Mouse (Mus musculus) urinary bladder, adult 18-20 months (tissue): ENCODE results near the gene Ccdc22.

Experiments
- DNase-seq, 2 experiments: peaks; one replicate each; pipeline ENCODE4 v3.0.0; 2022; ENCODE audit warnings: low spot score in 2 of 2, mixed read lengths in 2 of 2

Ccdc22 gene

DNA sequence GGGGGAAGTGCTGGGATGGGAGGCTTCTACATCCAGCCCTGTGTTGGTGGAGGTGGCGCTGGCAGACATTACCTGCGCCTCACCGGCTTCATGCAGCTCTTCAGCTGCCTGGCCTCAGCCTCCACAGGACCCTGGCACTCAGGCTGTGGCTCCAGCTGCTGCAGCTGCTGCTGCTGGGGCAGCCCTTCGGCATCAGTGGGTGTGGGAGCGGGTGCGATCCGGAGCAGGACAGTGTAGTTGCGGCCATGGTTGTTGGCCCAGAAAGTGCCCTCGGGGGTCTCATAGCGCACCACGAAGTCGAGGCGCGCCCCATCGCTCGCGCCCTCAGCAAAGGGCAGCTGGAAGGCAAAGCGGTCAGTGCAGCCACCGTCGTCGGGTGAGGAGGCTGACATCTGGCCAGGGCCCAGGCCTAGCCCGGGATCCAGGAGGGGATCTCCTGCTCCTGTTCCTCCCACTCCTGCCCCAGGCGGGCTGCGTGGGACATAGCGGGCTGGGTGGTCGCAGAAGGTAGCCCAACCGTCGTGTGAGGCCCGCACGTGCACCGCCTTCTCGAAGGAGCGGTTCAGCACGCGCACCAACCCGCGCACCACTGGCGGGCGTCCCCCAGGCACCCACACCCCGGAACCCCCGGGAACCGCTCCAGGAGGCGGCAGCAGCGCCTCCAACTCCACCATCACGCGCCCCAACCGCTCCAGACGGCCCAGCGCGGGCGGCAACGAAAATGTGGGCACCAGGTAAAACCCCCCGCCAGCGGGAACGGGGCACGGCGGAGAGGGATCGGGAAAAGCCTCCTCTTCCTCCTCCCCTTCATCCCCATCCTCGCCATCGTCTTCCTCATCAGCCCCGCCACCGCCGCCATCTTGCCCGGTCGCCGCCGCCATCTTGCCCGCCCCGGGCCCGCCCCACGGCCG lies 31.9 kb downstream of the Ccdc22 start, which contains the start of gene Foxp3:
Gene Foxp3 (plus strand): TSS at position 469 of the 911 bp plus-strand sequence.
- peak in 1 of 2 experiments; percentile 44 for DNase-seq

DNA sequence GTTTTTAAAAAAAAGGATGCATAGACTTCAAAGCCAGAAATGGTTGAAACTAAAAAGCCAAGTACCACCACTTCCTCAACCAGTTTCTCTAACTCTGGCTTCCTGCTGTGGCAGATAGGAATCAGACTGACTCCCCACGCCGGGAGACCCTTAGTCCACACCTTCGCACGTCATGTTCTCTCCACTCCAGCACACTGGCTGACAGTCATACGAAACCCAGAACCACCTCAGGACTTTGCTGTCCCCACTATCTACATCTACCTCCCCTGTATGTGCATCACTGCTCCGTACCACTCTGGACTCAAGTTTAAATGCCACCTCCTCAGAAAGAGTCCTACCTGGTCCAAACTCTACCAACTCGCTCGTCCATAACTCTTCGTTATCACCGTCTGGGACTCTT lies 32.9 kb downstream of the Ccdc22 start:
- no peak for DNase-seq

DNA sequence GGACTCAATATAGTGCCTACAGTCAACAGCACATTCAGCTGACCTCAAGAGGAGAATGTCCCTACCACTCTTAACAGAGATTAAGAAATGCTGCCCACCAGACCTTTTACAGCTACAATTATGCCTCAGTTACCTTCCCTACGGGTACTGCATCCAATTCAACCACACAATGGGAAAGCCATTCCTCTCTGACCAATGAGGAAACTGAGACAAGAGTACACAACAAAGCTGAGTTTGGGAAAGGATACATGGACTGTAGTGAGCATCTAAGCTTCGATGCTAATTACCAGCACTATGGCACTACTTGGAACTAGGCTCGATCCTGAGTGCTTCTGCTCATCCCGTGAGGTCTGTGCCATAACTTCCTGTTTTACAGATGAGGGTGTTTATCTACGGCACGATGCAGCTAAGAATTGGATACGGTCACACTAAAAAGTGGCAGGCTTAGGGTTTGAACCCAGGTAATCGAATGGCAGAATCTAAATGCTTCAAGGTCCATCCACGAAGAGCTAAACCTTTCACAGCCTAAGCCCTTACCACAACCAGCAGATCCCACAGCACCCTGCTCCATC lies 33.7 kb downstream of the Ccdc22 start:
- no peak for DNase-seq

DNA sequence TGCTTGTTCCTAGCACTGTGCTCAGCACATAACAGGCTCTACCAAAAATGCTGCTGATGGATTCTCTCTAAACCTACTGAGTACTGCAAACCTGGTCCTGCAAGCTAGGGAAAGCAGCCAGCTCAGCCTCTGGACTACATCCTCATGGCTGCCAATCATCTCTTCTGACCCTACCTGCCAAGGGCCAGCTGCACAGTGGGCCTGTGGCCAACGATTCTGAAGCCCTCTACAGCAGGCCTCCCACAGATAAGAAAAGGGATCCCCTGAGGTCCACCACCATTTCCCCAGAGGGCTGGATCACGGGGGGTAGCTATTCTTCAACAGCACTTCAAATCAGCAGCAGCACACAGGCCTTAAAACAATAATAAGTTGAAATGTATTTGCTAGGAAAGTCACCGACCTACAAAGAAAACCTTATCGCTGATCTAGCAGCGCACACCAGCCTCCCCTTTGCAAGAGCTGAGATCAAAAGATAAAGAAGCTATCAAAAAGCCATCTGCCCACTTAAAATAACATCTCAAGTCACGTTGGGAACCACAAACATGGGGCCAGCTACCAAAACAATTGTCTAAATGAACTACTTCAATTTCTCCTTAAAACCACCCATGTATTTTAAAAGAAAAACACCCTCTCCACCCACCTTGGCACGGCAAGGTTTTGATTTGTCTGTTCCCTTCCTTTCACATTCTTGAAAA lies 34.7 kb downstream of the Ccdc22 start:
- no peak for DNase-seq

DNA sequence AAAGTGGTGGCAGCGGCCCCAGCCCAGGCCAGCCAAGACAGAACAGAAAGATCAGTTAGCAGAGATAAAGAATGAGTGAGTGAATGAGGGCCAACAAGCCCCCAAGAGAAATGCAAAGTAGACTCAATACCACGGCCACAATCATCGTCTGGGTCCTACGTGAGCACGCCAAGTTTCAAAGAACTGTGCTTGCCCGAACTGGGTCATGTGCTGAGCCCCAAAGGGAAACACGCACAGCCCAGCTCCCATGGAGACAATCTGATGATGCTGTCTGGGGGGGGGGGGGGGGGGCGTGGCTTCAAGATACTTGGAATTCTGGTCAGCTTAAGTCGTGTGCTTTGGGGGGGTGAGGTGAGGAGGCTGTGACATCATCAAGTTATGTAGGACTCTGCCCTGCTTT lies 37.8 kb downstream of the Ccdc22 start:
- DNase-seq = no peak

DNA sequence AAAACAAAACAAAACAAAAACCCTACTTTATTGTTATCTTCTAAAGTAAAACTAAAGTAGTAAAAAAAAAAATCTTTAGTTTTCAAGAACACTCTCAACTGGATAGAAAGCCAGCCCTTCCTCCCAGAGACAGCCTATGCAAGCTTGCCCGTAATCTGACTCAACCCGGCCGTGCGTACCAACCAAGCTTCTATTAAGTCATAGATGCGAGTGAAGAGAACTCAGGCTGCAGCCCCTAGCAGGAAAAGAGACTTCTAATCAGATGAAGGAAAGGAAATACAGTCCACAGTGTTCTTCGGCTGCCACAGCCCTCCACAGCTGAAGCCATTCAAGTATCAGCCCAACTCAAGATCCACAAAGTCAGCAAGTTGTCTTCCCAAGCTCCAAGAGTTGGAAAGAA lies 39.0 kb downstream of the Ccdc22 start:
- DNase-seq = no peak

DNA sequence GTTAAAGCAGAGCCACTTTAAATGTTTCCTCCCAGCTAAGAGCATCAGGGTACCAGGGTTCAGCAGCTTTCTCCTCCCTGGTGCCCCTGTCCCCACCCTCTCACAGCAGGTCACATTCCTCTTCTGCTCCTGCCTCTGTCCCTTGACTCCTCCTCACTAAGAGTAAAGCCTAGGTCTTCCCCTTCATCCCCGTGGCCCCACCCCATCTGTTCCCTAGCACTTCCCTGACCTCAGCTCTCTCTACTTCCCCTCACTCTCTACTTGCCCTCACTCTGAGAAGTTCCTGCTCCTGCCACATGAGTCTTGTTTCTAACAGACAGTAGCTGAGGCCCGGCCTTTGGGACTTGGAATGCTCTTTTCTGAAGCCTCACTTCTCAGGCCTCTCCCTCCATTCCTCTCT lies 42.2 kb downstream of the Ccdc22 start:
- no peak for DNase-seq

DNA sequence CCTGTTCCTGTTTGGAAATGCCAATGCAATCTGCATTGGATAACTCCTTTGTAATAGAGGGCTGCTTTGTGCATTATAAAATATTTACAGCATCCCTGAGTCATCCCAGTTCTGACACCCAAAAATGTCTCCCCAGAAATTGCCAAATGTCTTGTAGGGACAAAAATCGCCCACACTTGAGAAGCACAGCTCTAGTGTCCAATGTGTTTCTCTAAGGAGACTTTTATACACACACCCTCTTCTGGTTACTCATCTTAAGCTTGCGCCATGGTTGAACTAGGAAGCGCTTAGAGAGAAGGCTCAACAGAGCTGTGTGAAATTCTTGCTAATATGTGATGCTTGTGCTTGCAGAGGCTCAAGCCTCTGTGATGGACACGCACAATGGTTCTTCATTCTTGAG lies 51.8 kb downstream of the Ccdc22 start:
- DNase-seq = no peak
